Mouse (Mus musculus) WW6 (cell line): ENCODE results near the gene Ostm1.

ENCODE experiments used
- DNase-seq: peaks from one replicate; pipeline ENCODE4 v3.0.0-alpha.2; 2013; ENCODE audit warnings: low read depth, low spot score

Ostm1 gene

DNA sequence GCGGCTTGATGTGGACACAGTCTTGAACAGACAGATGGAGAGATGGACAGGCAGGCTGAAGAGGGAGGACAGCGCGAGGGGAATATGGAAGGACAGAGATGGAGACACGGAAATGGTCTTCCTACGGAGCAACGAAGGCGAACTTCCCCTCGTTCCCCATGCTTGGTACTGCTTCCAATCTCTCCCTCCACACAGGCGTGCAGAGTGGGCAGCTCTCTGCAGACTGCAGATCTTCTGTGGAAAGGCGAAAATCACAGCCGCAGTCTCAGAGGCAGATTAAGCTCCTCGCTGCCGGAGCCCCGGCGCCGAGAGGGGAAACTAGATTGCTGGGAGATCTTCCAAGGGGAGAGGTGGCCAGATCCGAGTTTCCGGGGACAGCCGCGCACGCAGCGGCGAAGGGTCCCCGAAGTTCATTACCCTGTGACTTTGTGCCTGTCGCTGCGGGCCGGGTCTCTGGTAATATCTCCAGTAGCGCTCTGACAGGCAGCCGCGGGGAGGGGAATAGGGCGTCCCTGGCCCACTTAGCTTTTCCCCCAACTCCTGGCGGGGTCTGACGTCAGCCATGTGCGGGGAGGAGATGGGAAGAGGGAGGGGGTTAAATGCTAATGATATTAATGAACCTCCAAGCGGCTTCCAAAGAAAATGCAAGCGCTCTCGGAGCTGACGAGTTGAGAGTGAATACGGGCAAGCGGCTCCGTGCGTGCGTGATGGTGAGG lies at the start of gene Ostm1, which contains the start of gene Nr2e1:
Gene Ostm1 (plus strand): TSS at position 666 of the 716 bp plus-strand sequence.
Gene Nr2e1 (minus strand): TSS at position 476 of the 716 bp plus-strand sequence.
- no peak for DNase-seq

DNA sequence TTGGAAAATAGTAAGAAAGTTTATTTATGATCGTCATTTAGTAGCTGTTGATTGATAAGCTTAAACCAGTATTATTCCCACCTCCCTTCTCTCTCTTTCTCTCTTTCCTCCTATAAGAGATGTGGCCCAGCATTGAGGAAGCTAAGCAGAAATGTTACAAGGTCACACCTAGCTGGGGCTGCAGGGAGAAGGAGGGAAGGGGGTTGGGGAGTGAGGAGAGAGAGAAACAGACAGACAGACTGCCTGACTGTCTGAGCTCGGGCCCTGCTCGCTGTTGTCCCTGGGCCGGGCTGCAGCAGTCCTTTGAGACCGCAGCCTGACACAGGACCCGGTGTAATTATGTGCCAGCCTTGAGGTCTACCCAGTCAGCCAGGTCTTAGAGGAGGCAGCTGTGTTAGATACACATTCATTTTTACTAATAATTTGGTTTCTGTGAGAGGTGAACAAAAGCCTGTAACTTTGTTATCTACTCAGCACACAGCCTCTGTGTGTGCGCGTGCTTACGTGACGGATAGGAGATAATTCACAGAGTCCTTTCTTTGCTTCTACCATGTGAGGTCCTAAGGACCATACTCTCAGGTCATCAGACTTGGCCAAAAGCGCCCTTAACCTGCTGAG lies 49.7 kb upstream of the Ostm1 start:
- DNase-seq: no peak

DNA sequence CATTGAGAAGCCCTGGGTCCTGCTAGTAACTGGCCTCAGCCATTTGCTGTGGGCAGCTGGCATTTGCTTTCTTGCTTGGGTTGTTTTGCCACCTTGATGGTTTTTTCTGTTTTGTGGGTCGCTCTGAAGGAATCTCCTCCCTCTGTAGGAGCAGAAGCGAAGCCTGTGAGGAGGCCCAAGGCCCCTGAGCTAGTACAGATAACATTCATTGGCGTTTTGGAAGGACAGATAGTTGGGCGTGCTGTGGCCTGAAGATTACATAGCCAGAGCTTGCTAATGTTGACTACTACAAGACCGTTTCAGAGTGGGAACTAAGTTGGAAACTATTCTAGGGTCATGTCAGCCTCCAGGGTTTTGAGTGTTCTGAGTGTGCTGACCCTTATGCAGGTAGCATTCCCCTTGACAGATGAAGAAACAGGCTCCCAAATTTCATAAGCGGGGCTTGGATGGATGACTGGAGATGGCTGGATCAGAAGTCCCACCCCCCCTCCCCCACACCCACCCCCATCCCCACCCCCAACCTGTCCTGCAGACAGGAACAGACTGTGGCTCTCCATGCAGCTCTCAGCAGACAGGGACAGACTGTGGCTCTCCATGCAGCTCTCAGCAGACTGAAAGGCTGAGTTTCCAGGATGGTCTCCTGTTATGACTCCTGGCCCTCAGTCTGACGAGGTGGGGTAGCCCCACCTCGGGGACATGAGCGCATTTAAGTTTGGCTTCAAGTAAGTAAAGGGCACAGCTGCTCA lies 45.9 kb upstream of the Ostm1 start:
- no peak for DNase-seq

DNA sequence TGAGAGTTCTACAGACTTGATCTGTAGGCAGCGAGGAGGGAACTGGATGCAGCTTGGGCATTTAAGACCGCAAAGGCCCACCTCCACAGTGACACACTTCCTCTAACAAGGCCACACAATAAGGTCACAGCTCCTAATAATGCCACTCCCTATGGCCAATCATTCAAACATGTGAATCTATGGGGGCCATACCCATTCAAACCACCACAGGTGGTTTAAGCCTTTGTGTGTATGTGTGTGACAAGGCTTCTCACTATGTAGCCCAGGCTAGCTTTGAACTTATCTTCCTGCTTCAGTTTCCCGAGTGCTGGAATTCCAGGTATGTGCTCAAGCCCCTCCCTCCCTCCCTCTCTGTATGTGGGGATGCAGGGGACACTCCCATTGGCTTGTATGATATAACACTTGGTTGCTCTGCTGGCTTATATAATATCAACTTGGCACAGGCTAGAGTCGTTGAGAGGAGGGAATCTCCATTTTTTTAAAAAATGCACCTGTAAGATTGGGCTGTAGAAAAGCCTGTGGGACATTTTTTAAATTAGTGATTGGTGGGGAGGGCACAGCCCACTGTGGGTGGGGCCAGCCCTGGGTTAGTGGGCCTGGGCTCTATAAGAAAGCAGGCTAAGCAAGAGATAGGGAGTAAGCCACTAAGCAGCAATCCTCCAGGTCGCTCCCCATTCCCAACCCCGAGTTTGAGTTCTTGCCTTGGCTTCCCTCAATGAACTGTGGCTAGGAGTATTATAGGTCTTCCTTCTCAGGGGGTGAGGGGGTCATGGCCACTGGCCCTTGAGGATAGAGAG lies 37.7 kb upstream of the Ostm1 start:
- no peak for DNase-seq

DNA sequence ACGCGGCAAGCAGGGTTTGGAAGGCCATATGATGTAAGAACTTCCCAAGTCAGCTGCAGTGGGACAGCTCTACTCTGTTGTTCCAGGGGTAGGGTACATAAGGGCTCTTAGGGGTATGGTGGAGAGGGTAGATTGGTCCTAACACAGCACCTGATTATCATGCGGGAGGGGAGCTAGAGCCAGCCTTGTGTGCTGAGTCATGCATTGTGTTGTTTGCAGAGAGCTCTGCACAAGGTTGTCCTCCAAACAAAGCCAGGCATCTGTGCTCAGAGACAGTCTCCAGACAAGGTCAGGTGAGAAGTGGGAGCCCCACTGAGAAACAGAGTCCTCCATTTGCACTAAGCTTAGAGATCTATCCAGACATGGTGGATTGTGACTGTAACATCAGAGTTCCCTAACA lies 37.1 kb upstream of the Ostm1 start:
- no peak for DNase-seq

DNA sequence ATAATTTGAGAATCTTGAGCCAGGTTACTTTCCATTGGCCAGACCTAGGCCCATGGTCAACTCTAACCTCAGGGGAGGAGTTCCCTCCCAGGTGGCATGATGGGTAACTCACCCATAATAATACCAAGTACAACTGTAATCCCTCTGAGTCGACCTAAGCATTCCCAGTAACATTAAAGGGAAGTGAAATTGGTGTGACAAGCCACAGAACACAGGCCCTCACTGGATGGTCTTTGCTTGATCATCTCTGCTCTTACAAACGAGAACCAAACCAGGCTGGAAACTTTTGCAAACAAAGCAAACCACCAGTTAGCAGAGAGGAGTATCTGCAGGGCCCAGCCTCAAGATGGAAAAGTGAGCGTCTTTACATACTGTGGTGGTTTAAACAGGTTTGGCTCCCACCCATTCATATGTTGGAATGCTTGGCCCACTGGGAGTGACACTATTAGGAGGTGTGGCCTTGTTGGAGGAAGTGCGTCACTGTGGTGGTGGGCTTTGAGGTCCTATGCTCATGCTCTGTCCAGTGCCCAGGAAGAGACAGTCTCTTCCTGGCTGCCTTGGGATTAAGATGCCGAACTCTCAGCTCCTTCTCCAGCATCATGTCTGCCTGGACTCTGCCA lies 23.9 kb upstream of the Ostm1 start:
- no peak for DNase-seq

DNA sequence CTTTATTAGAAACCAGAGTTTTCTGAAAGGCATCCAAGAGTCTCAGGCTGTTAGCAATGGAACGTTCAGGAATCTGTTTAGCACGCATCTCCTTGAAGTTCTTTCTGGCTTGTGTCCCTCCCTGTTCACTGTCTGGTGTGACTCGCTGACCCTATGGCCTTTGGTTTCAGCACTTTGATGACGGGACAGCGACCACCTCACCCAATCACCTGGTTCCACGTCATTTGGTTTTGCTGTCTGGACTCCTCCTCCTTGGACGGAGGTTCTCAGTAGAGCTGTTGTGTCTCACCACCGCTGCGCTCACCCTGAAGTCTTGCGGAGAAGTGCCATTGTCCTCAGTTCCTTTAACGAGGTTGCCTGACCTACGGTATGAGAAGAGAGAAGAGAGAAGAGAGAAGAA lies 21.4 kb upstream of the Ostm1 start:
- DNase-seq: no peak

DNA sequence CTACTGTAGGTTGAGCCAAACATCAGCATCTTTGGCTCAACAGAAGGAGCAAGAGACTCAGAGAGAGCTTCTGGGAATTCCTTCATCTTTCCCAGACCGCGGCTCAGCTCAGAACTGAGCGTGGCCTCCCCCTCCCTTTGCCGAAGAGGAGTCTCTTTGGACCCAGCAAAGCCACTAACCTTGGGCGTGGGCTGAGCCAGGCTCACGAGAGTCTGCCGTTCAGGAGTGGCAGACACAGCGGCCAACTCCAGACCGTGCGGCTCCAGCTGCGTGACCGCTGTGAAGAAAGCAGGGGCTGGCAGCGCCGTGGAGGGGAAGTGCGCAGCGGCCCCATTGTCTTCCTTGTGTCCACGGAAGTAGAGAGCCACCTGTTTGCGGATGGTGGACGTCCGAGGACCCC lies 11.1 kb upstream of the Ostm1 start:
- DNase-seq: no peak

DNA sequence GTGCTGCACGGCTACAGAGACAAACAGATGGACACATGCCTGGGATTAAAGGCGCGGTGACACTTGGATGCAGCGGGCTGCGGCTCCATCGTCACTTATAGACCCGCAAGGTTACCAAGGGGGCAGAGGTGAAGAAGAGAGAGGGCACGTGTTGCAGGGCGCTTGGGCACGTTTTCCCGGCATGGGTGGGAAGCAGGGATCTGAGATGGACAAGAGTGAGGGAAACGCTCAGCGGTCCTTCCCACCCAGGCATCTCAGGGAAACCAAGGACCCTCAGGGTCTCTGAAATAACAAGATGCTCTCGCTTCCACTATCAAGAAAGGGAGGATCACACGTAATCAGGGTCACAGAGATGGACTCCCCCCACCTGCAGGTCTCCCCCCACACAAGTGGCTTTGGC lies 10.7 kb upstream of the Ostm1 start:
- DNase-seq: no peak

DNA sequence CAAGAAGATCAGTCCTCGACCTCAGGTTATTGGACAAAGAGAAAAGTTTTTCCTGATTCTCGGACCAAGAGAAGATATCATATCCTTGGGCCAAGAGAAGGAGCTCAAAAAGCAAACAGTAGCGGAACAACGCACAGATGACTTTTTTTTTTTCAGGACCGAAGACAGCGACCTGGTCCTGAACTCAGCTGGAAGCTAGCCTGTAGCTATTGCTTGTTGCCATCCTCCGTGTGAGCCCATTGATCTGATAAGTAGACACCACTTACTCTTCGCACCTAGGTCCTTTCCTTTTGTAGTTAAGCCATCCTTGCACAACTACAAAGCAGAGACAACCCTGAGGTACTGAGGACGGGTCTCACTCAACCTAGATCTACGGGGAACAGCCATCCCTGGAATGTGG lies 9.0 kb upstream of the Ostm1 start:
- no peak for DNase-seq

DNA sequence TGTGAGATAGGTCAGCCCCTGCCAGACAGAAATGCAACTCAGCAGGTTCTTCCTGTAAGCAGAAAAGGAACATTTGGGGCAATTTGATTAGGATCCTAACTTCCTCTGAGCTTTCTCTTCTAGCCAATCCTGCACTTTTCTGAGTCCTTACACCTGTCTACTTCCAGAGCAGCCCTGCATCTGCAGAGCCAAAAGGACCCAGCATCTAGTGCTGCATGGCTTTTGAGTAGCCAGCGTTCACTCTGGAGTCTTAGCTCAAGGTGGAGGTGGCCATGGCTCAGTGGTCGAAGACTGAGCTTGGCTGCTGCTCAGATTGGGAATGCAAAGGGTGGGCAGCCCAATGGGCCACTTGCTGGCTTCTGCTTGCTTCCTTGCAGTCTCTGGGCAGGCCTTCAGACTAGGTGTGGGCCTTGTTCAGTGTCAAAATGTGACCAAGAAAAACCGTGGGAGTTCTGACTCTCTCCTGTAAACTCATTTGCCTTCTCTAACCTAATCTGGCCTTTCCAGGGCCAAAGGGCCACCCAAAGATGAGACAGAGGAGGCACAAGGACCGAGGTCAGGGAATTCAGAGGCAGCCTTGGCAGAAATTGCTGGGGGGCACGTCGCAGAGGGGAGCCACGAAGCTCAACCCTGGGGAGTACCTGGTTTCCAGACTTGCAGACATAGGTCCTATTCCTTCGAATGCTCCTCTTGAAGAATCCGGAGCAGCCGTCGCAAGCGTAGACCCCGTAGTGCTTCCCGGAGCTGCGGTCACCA lies 5.9 kb upstream of the Ostm1 start:
- DNase-seq: no peak

DNA sequence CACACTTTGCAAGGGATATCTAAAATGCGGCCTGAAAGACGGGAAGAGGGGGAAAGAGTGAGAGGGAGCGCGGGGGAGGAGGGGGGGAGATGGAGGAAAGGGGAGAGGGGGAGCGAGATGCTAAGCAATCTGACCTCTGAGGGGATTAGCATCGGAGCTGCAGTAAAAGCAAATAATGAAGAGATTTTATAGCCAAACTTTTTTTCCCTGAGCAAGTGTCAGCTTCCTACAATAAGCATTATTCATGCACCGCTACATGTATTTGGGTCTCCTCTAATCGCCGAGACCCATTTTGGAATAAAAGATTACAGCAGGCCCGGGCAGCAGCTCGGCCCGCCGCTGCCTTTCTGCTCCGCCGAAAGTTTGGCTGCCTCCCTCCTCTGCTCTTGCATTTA lies 5.3 kb upstream of the Ostm1 start:
- no peak for DNase-seq

DNA sequence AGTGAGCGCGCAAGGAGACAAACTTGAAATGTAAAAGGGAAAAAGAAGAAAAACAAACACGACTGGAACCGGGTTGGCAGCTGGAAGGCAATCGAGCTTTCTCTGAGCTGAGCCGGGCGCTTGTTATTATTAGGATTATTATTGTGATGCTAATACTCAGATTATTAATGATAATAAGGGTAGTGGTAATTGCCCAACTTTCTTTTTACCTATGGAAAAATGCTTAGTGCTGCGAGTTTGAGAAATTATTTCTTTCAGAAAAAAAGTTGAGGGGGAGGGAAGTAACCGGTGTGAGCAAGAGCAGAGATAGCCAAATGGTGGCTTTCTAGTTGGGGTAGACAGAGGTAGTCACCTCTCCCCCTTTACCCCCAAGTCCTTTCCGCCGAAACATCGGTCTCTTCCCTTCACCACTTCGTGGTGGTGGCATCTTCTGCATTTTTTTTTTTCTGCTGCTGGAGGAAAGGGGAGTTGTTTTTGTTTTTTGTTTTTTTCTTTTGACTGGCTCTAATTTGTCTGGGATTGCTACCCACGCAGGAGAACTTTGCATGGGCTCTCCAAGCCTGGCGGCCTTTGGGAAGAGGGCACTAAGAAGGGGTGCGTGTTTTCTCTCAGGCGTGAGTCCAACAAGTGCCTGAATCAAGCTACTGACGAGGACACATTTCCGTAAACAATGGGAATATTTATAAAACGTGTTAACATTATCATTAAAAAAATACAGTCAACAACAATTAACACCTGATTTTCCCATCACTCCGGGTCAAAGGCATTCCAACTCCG lies 4.7 kb upstream of the Ostm1 start:
- no peak for DNase-seq

DNA sequence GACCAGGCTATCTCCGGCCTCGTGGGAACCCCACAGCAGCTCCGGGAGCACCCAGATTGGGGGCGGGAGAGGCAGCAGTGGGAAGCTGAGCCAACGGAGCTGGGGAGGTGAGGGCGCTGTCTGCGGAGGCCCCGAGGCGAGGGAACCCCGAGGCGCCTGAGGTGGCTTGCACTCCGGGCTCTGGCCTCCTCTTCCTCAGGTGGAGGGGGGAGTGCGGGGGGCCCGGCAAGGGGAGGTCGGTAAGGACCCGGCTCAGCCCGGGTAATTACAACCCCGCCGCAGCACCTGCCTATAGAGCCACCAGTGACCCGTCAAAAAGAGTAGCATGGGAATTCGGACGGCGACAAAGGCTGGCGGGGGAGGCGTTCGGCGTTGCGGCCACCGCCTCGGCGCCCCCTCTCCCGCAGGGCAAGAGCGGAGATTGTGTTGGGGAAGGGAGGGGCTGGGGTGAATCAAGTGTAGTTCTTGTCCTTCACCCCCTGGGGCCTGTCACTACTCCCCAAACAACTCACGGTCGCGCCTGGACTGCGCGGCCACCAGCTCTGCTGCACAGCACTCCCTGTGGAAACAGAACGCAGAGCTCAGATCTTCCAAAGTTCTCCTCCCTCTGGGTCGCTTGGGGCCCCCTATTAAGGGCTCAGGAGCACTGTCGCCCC lies 4.0 kb upstream of the Ostm1 start:
- DNase-seq: no peak

DNA sequence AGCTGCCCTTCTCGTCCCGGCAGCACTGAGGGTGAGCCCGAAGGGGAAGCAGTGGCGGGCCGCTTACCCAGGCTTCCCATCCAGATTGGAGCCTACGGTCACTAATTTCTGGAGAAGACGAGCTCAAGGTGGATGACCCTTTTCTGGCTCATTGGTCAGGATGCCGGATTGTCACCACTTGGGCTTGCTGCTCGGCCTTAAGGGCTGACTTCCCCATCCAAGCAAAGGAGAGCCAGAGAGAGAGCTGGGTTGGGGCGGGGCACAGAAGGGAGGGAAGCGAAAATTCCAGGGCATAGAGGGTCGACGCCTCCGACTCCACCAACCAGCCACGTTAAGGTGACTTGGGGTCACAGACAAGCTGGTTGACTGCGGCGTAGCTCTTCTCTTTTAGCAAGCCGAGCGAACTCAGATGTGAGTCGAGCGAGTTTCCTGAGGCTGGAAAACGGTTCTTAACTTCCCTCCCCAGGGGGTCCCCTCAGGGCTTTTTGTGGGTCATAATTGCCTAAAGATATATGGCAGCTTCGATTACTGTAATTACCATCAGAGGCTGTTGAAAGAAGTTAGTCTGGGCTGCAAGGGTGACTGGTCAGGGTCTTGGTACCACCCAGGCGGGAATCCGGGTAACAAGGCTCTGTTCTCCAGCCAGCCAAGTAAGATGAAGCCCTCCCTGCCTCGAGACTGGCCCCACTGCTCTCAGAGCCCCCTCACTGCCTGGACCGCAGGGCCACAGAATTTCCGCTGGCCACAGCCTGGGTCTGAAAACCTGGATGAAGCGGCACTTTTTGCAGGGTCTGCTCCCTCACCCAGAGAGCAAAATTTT lies 3.3 kb upstream of the Ostm1 start:
- DNase-seq: no peak

DNA sequence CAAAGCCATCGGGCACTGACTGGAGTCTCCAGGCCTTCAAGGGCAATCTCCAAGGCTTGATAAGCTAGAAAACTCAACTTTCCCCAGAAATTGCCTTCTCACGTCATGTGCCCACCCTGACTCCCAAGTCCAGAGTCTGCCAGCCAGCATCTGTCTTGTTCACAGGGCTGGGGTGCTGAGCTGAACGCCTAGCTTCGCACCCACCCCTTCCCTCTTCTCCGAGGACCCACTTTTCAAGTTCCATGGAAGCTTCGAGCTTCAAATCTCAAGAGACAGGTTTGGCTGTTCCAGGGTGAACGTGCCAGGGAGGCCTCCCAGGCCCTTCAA lies 2.7 kb upstream of the Ostm1 start:
- no peak for DNase-seq

DNA sequence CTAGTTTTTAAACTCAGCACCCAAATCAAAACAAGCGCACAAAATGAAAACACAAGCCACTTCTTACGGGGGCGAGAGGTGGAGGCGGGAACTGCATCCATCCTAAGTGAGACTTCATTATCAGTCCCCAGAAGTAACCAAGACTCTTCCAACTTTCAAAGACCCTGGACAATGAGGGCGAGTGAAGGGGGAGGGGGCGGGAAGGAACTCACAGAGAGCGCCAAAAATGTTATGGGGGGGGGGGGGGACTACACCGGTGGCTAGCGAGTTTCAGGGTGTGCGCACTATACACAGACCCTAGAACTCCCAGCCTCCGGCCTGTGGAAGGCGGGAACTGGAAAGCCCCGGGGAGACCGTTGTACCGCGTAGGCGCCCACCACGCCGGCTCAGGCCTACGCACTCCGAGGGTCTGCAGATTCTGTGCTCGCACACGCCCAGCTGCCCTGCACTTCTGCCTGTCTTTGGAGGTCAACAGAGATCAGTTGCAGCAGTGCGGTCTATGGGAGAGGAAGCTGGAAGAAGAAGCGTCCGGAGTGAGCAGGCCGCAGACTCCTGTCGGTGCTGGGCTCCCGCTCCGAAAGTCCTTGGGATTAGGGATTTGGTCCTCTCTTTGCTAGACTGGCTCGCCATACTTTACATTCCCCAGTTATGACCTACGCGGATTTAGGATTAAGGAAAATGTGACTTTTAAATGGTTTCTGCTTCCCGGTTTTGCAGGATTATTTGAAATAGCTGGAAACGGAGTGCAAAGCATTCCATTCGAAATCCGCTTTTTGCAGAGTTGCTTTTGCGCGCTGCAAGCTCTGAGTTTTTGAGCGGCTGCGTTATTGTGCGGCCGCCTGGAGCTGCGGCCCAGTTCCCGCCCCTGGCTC lies 1.7 kb upstream of the Ostm1 start:
- DNase-seq: no peak

DNA sequence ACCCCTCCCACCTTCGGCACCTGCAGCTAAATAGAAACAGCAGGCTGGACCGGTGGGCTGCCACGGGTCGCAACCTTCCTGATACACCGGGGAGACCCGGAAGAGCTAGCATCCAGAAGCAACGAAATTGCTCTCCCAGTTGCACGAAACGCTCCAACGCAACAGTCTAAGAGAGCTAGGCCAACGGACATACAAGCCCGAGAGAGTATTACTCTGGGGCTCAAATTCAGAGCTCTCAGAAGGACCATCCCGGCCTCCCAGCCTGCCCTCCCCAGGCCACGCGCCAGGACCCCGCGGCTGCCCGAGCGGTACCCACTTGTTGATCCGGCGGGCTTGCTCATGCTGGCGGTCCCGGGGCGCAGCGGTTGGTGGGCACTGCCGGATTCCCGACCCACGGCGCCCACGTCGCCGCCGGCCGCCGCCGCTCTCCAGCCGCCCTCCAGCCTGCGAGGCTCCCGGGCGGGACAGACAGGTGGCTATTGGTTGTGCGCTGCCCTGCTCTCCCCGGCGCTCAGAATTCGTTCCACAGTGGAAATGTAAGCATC lies 984 bp upstream of the Ostm1 start:
- no peak for DNase-seq
